Mouse (Mus musculus): ENCODE measurements around the gene Zfp324.
A peak's percentile ranks its signal among the peaks of the same experiment; 100 is the strongest.

The Zfp324 gene

GRCm38 (mm10) chr7:12970906-12971305 lies 5.3 kb downstream of the Zfp324 start:
- DNase-seq: no peak

GRCm38 (mm10) chr7:12977682-12978389 lies 12.2 kb downstream of the Zfp324 start, which contains the start of gene Zfp446:
Zfp446 (plus strand) TSS chr7:12977848.
- peak; percentile 99 for DNase-seq

GRCm38 (mm10) chr7:12978931-12979722 lies 13.5 kb downstream of the Zfp324 start:
- no peak for DNase-seq

GRCm38 (mm10) chr7:12979776-12980175 lies 14.1 kb downstream of the Zfp324 start:
- DNase-seq: no peak

GRCm38 (mm10) chr7:12980291-12980690 lies 14.7 kb downstream of the Zfp324 start:
- DNase-seq: no peak

GRCm38 (mm10) chr7:12985724-12986123 lies 20.1 kb downstream of the Zfp324 start:
- no peak for DNase-seq

- DNase-seq: no peak
These were observed 21.3 kb downstream of the Zfp324 start for GRCm38 (mm10) chr7:12986906-12987305.

- DNase-seq: no peak
These were observed 22.0 kb downstream of the Zfp324 start for GRCm38 (mm10) chr7:12987409-12988189.

GRCm38 (mm10) chr7:12992222-12992621 lies 26.6 kb downstream of the Zfp324 start:
- no peak for DNase-seq

GRCm38 (mm10) chr7:12993148-12993547 lies 27.5 kb downstream of the Zfp324 start:
- no peak for DNase-seq

GRCm38 (mm10) chr7:12995862-12996261 lies 30.2 kb downstream of the Zfp324 start:
- no peak for DNase-seq

GRCm38 (mm10) chr7:12997230-12997629 lies 31.6 kb downstream of the Zfp324 start:
- DNase-seq: no peak

GRCm38 (mm10) chr7:12998053-12998452 lies 32.4 kb downstream of the Zfp324 start, which contains the start of gene Slc27a5:
Slc27a5 (minus strand) TSS chr7:12998192.
- DNase-seq: no peak

- DNase-seq: no peak
These were observed 33.2 kb downstream of the Zfp324 start, which contains the start of gene Trim28 for GRCm38 (mm10) chr7:12998851-12999250. Trim28 (plus strand) TSS chr7:12999114.

GRCm38 (mm10) chr7:13001584-13001983 lies 35.9 kb downstream of the Zfp324 start:
- no peak for DNase-seq

- no peak for DNase-seq
These were observed 37.7 kb downstream of the Zfp324 start for GRCm38 (mm10) chr7:13003380-13003779.

- no peak for DNase-seq
These were observed 40.4 kb downstream of the Zfp324 start for GRCm38 (mm10) chr7:13006011-13006410.

- no peak for DNase-seq
These were observed 40.9 kb downstream of the Zfp324 start for GRCm38 (mm10) chr7:13006531-13006930.

- DNase-seq: no peak
These were observed 41.9 kb downstream of the Zfp324 start for GRCm38 (mm10) chr7:13007341-13008092.

GRCm38 (mm10) chr7:13009143-13010004 lies 43.7 kb downstream of the Zfp324 start:
- DNase-seq: peak; percentile 94
